Mouse (Mus musculus) heart, embryonic 10.5 days (tissue): Measurements from ENCODE around the gene Zc3h18. TPM values are rescaled to one million over a fixed set of nuclear protein-coding genes. Genes with fewer than 3 reads are reported as not detected.

Source experiments
- DNase-seq: peaks from one replicate; pipeline ENCODE4 v3.0.0-alpha.2; 2017; ENCODE audit warnings: low spot score
- H3K27ac ChIP-seq: fragments of 300-500 bp; sonication (generic); 2 replicates; pipeline ENCODE4 v1.5.1; 2016; ENCODE audit warnings: mild to moderate bottlenecking
- H3K27me3 ChIP-seq: fragments of 300-500 bp; sonication (generic); 2 replicates; pipeline ENCODE4 v1.6.1; 2016; ENCODE audit warnings: mild to moderate bottlenecking; ENCODE audit not compliant: poor library complexity, insufficient read depth, severe bottlenecking
- H3K36me3 ChIP-seq: fragments of 300-500 bp; sonication (generic); 2 replicates; pipeline ENCODE4 v1.6.1; 2016; ENCODE audit warnings: mild to moderate bottlenecking, moderate library complexity
- H3K4me1 ChIP-seq: fragments of 300-500 bp; sonication (generic); 2 replicates; pipeline ENCODE4 v1.6.1; 2016; ENCODE audit warnings: mild to moderate bottlenecking
- H3K4me3 ChIP-seq: fragments of 300-500 bp; sonication (generic); 2 replicates; pipeline ENCODE4 v1.5.1; 2016; ENCODE audit warnings: mild to moderate bottlenecking, moderate library complexity
- H3K9me3 ChIP-seq: fragments of 300-500 bp; sonication (generic); 2 replicates; pipeline ENCODE4 v1.6.1; 2016; ENCODE audit warnings: mild to moderate bottlenecking, moderate library complexity
- WGBS: fragments of 180-500 bp; shearing (Covaris S2); methylation state at CpG from one replicate; pipeline ENCODE4 v1.1.7; 2016; 5-methylcytosine and 5-hydroxymethylcytosine counted together
- polyA plus RNA-seq: library from polyadenylated mRNA; unstranded; fragments of >200 nt; fragmentation: Nextera tagmentation; extraction: Ambion mirVana; gene quantifications from 2 replicates; pipeline ENCODE4 v1.2.1, GENCODE M21; 2016

Zc3h18 gene
- polyA plus RNA-seq, 1 experiment from 2014 or later = 51.0 TPM

GRCm38 (mm10) chr8:122340761-122341160 is 35.6 kb upstream of the Zc3h18 start:
- Histone ChIP-seq H3K4me3 (no peak overlapping the region), H3K9me3 (no peaks in the 10 kb centered on the region), H3K27me3 (peaks cover 33% of the 10 kb centered on the region), H3K4me1 (peaks cover 61% of the 10 kb centered on the region), H3K36me3 (peaks cover 48% of the 10 kb centered on the region), H3K27ac (no peak overlapping the region)
- no peak for DNase-seq
- 87% methylated on average over 3 of the region's 3 CpGs for WGBS

GRCm38 (mm10) chr8:122341790-122342189 is 34.6 kb upstream of the Zc3h18 start:
- H3K36me3 ChIP-seq = peaks cover 37% of the 10 kb centered on the region
- H3K27me3 ChIP-seq = peaks cover 23% of the 10 kb centered on the region
- no peak overlapping the region for H3K4me3 ChIP-seq
- no peak overlapping the region for H3K27ac ChIP-seq
- no peaks in the 10 kb centered on the region for H3K9me3 ChIP-seq
- WGBS = 72% methylated on average over 6 of the region's 6 CpGs
- DNase-seq = no peak
- H3K4me1 ChIP-seq = peaks cover 51% of the 10 kb centered on the region

GRCm38 (mm10) chr8:122342362-122342761 is 34.0 kb upstream of the Zc3h18 start:
- H3K27ac ChIP-seq = no peak overlapping the region
- H3K36me3 ChIP-seq = peaks cover 32% of the 10 kb centered on the region
- H3K27me3 ChIP-seq = peaks cover 17% of the 10 kb centered on the region
- no peak for DNase-seq
- peaks cover 49% of the 10 kb centered on the region for H3K4me1 ChIP-seq
- WGBS = 39% methylated on average over 5 of the region's 5 CpGs
- H3K9me3 ChIP-seq = no peaks in the 10 kb centered on the region
- H3K4me3 ChIP-seq = no peak overlapping the region

- 3% methylated on average over 9 of the region's 9 CpGs for WGBS
- Histone ChIP-seq H3K27ac (peak overlapping the region; percentile 83), H3K9me3 (no peaks in the 10 kb centered on the region), H3K27me3 (peaks cover 13% of the 10 kb centered on the region), H3K4me3 (peak overlapping the region; percentile 56), H3K4me1 (peaks cover 53% of the 10 kb centered on the region), H3K36me3 (peaks cover 27% of the 10 kb centered on the region)
- no peak for DNase-seq
Measured at GRCm38 (mm10) chr8:122342806-122343209, 33.6 kb upstream of the Zc3h18 start.

- Histone ChIP-seq H3K9me3 (no peaks in the 10 kb centered on the region), H3K4me3 (peak overlapping the region; percentile 56), H3K36me3 (peaks cover 22% of the 10 kb centered on the region), H3K4me1 (peaks cover 54% of the 10 kb centered on the region), H3K27me3 (peaks cover 8% of the 10 kb centered on the region), H3K27ac (peak overlapping the region; percentile 83)
- no peak for DNase-seq
- WGBS = 8% methylated on average over 11 of the region's 11 CpGs
Measured at GRCm38 (mm10) chr8:122343341-122343740, 33.1 kb upstream of the Zc3h18 start.

GRCm38 (mm10) chr8:122343758-122344157 is 32.7 kb upstream of the Zc3h18 start:
- H3K36me3 ChIP-seq = peaks cover 18% of the 10 kb centered on the region; the same call in 1 of the 2 replicates
- peaks cover 5% of the 10 kb centered on the region for H3K27me3 ChIP-seq
- no peaks in the 10 kb centered on the region for H3K9me3 ChIP-seq
- H3K27ac ChIP-seq = peak overlapping the region; percentile 83
- peaks cover 58% of the 10 kb centered on the region for H3K4me1 ChIP-seq
- no peak for DNase-seq
- peak overlapping the region; percentile 56 for H3K4me3 ChIP-seq
- WGBS = under 1% methylated on average over 14 of the region's 14 CpGs

GRCm38 (mm10) chr8:122344219-122344618 is 32.2 kb upstream of the Zc3h18 start:
- H3K4me1 ChIP-seq = peaks cover 62% of the 10 kb centered on the region
- H3K9me3 ChIP-seq = no peaks in the 10 kb centered on the region
- WGBS = 12% methylated on average over 2 of the region's 5 CpGs
- DNase-seq = no peak
- H3K27me3 ChIP-seq = peaks cover 5% of the 10 kb centered on the region
- H3K4me3 ChIP-seq = peak overlapping the region; percentile 56
- H3K36me3 ChIP-seq = peaks cover 13% of the 10 kb centered on the region; the same call in 1 of the 2 replicates
- H3K27ac ChIP-seq = peak overlapping the region; percentile 83

- H3K36me3 ChIP-seq = 0 out of 2 replicates have a peak, but pooled peaks cover 3% of the 10 kb centered on the region
- WGBS = 49% methylated on average over 12 of the region's 12 CpGs
- H3K4me3 ChIP-seq = peak overlapping the region; percentile 56; the same call in 1 of the 2 replicates
- H3K4me1 ChIP-seq = peaks cover 71% of the 10 kb centered on the region
- no peaks in the 10 kb centered on the region for H3K9me3 ChIP-seq
- peaks cover 5% of the 10 kb centered on the region for H3K27me3 ChIP-seq
- H3K27ac ChIP-seq = peak overlapping the region; percentile 83
- DNase-seq = no peak
Measured at GRCm38 (mm10) chr8:122345181-122346095, 31.0 kb upstream of the Zc3h18 start.

- Histone ChIP-seq H3K4me3 (no peak overlapping the region), H3K36me3 (no peaks in the 10 kb centered on the region), H3K9me3 (no peaks in the 10 kb centered on the region), H3K27ac (0 out of 2 replicates have a peak overlapping the region, but pooled peaks have one; percentile 18), H3K4me1 (peaks cover 70% of the 10 kb centered on the region), H3K27me3 (peaks cover 19% of the 10 kb centered on the region)
- DNase-seq = no peak
- WGBS = 64% methylated on average over 5 of the region's 5 CpGs
Measured at GRCm38 (mm10) chr8:122347811-122348552, 28.4 kb upstream of the Zc3h18 start.

GRCm38 (mm10) chr8:122349357-122350297 is 26.8 kb upstream of the Zc3h18 start:
- H3K36me3 ChIP-seq = no peaks in the 10 kb centered on the region
- peak overlapping the region; percentile 77 for H3K27ac ChIP-seq
- 14% methylated on average over 15 of the region's 15 CpGs for WGBS
- peaks cover 19% of the 10 kb centered on the region for H3K27me3 ChIP-seq
- no peak for DNase-seq
- H3K4me1 ChIP-seq = peaks cover 53% of the 10 kb centered on the region
- H3K4me3 ChIP-seq = no peak overlapping the region; the same call in 1 of the 2 replicates
- no peaks in the 10 kb centered on the region for H3K9me3 ChIP-seq

- H3K4me3 ChIP-seq = no peak overlapping the region
- H3K36me3 ChIP-seq = no peaks in the 10 kb centered on the region
- peaks cover 16% of the 10 kb centered on the region for H3K27me3 ChIP-seq
- no peak for DNase-seq
- 31% methylated on average over 11 of the region's 11 CpGs for WGBS
- H3K27ac ChIP-seq = no peak overlapping the region
- H3K9me3 ChIP-seq = no peaks in the 10 kb centered on the region
- peaks cover 45% of the 10 kb centered on the region for H3K4me1 ChIP-seq
Measured at GRCm38 (mm10) chr8:122350309-122351089, 25.9 kb upstream of the Zc3h18 start.
